Comparison of ENCODE assay signal across 9 mouse cellular contexts in the genomic region with DNA sequence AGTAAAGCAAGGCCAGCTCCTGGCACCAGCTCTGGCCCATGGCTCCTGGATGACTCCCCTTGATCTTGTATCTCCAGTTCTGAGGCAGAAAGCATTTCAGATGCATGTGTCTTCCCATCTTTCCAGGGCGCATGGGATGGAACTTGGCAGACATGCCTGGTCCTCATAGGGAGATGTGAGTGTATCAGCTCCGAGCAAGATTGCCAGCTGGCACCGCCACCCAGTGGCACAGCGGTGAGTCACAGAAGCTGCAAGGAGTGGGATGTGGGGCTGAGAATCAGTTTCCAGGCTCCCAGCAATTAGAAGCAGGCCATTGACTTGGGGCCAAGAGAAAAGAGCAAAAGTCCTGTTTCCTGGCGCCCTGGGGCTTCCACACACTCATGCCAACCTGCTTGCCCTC. TPM values are rescaled to one million over a fixed set of nuclear protein-coding genes. Genes with fewer than 3 reads are reported as not detected.
DNase-seq lines count a peak whose midpoint lies in the region; TF ChIP-seq lines count a peak whose summit lies in the region.
"Had no signal": no experiment of that assay in that cellular context is flagged by ENCODE, and none has a peak within 500 bp of the region (broad histone marks: within the 10 kb centered on the region; RNA-seq: fewer than 3 reads in every experiment).

No protein-coding gene starts in this region.

- H3K27me3 ChIP-seq in heart, adult 2 months (ENCODE audit: control insufficient read depth, insufficient read depth, low read length), result 0 out of 2 replicates have a peak, but pooled peaks cover 1% of the 10 kb centered on the region
- no peaks in the 10 kb centered on the region for H3K27me3 ChIP-seq in heart, embryonic 10.5 days (ENCODE audit: insufficient read depth, poor library complexity, severe bottlenecking)
- H3K27me3 ChIP-seq in ES-Bruce4 (ENCODE audit: control insufficient read depth, insufficient read depth, low read length, poor library complexity, severe bottlenecking), result no peaks in the 10 kb centered on the region
- H3K27me3 ChIP-seq: liver, embryonic 15.5 days had no signal

- no peak for TF ChIP-seq EP300 in heart, adult 2 months (IDR thresholded peaks at IDR 0.05; ENCODE audit: insufficient read depth, low read depth, low read length)
- TF ChIP-seq EP300 in ES-Bruce4 (IDR thresholded peaks at IDR 0.05; ENCODE audit: insufficient read depth, low read depth, low read length), result no peak

- TF ChIP-seq CTCF in heart, adult 2 months (IDR thresholded peaks at IDR 0.05), result 0 out of 2 replicates have a peak, but pooled peaks have one; percentile 4
- peak; percentile 24 for TF ChIP-seq CTCF in ES-Bruce4 (IDR thresholded peaks at IDR 0.05; ENCODE audit: low read depth, low read length)

- no peak overlapping the region for H3K4me3 ChIP-seq in heart, adult 2 months
- no peak overlapping the region for H3K4me3 ChIP-seq in heart, embryonic 10.5 days
- no peak overlapping the region for H3K4me3 ChIP-seq in ES-Bruce4 (ENCODE audit: low read depth, low read length)
- H3K4me3 ChIP-seq: liver, embryonic 15.5 days had no signal

- DNase-seq in heart, adult 2 months, result no peak
- no peak for DNase-seq in heart, embryonic 10.5 days (ENCODE audit: low spot score)
- DNase-seq in cerebellum, adult 9-11 months, result peak; percentile 88
- DNase-seq in layer of hippocampus, postnatal 25 days (ENCODE audit: extremely low spot score in 1 of 2, low spot score in 1 of 2), result peak; percentile 32 to 43
- peak; percentile 30 for DNase-seq in retina, embryonic 14.5 days (ENCODE audit: low spot score)
- DNase-seq in gastrocnemius, adult 8-10 months (ENCODE audit: low spot score in 2 of 2), result no peak
- no peak for DNase-seq in liver

- no peak overlapping the region for H3K9ac ChIP-seq in heart, adult 2 months (ENCODE audit: low read depth, low read length)
- no peak overlapping the region for H3K9ac ChIP-seq in ES-Bruce4 (ENCODE audit: low read depth, poor library complexity, severe bottlenecking)
- H3K9ac ChIP-seq: liver, embryonic 15.5 days had no signal

- TF ChIP-seq POLR2A in heart, adult 2 months (IDR thresholded peaks at IDR 0.05; ENCODE audit: insufficient read depth, low read depth, low read length), result no peak
- no peak for TF ChIP-seq POLR2A in ES-Bruce4 (IDR thresholded peaks at IDR 0.05; ENCODE audit: insufficient read depth, low read length)

- no peak overlapping the region for H3K27ac ChIP-seq in heart, adult 2 months
- no peak overlapping the region for H3K27ac ChIP-seq in heart, embryonic 10.5 days
- H3K27ac ChIP-seq in ES-Bruce4 (ENCODE audit: insufficient read depth, low read length), result no peak overlapping the region
- H3K27ac ChIP-seq: liver, embryonic 15.5 days had no signal

- H3K79me2 ChIP-seq in heart, adult 2 months (replicated peaks; ENCODE audit: control insufficient read depth, insufficient read depth, low read length), result no peaks in the 10 kb centered on the region

- intact Hi-C loops in heart, adult 2 months (cut with DNase I), result no loop called here

- no peaks in the 10 kb centered on the region for H3K4me1 ChIP-seq in heart, adult 2 months (ENCODE audit: control insufficient read depth, insufficient read depth, low read length)
- H3K4me1 ChIP-seq in heart, embryonic 10.5 days, result no peaks in the 10 kb centered on the region
- H3K4me1 ChIP-seq in ES-Bruce4 (ENCODE audit: control insufficient read depth, insufficient read depth, low read length), result no peaks in the 10 kb centered on the region
- H3K4me1 ChIP-seq: liver, embryonic 15.5 days had no signal

- H3K9me3 ChIP-seq in heart, embryonic 10.5 days, result no peaks in the 10 kb centered on the region
- no peaks in the 10 kb centered on the region for H3K9me3 ChIP-seq in ES-Bruce4 (replicated peaks; ENCODE audit: control insufficient read depth, insufficient read depth, low read length, poor library complexity, severe bottlenecking)
- H3K9me3 ChIP-seq: liver, embryonic 15.5 days had no signal

- H3K36me3 ChIP-seq in heart, adult 2 months (ENCODE audit: control insufficient read depth, insufficient read depth, low read length), result no peaks in the 10 kb centered on the region
- no peaks in the 10 kb centered on the region for H3K36me3 ChIP-seq in heart, embryonic 10.5 days
- no peaks in the 10 kb centered on the region for H3K36me3 ChIP-seq in ES-Bruce4 (ENCODE audit: control insufficient read depth, insufficient read depth, low read length, poor library complexity, severe bottlenecking)
- H3K36me3 ChIP-seq: liver, embryonic 15.5 days had no signal

- 55% methylated on average over 5 of the region's 5 CpGs for WGBS in heart, adult 2 months
- WGBS in heart, embryonic 10.5 days, result 73% methylated on average over 5 of the region's 5 CpGs

RNA-seq across cellular contexts. Expression of gene Tarsl2, which starts 34.5 kb away (rescaled TPM):
- total RNA-seq in heart, adult 2 months (2021), result 10 to 100 TPM; 29.8 to 33.4 TPM
- 9.8 and 16.3 TPM in 2 replicates for polyA plus RNA-seq in heart, adult 2 months (2012; rRNA removed)
- 13.1 and 17.4 TPM in 2 replicates for polyA plus RNA-seq in heart, embryonic 10.5 days (2016; fragmentation: Nextera tagmentation; extraction: Ambion mirVana)
- 5.8 and 8.3 TPM in 2 replicates for polyA plus RNA-seq in ES-Bruce4 (2011; ENCODE audit: insufficient read depth, insufficient read length, low read depth, missing spikeins)
- 10 to 100 TPM; 36.2 to 36.7 TPM for total RNA-seq in layer of hippocampus, postnatal 25 days (2021)
- 10 to 100 TPM; 56.4 to 61.0 (median 58.0) TPM for total RNA-seq in gastrocnemius, adult 8-10 months (2022)

Comparison
In these comparisons a context has a peak if more than half of its experiments do, and no peak if none do; other contexts are left out.
1. DNase-seq: peak in cerebellum, adult 9-11 months (single experiment), layer of hippocampus, postnatal 25 days (2 of 2) and retina, embryonic 14.5 days (single experiment); none in heart, adult 2 months (0 of 2), heart, embryonic 10.5 days (single experiment), gastrocnemius, adult 8-10 months (0 of 2) and liver (single experiment).